Mouse (Mus musculus): Measurements from ENCODE around the gene Slc6a1. TPM values are rescaled to one million over a fixed set of nuclear protein-coding genes. Genes with fewer than 3 reads are reported as not detected.

Slc6a1 gene
- polyA plus RNA-seq, 2 experiments = 0.03 to 0.04 TPM

DNA sequence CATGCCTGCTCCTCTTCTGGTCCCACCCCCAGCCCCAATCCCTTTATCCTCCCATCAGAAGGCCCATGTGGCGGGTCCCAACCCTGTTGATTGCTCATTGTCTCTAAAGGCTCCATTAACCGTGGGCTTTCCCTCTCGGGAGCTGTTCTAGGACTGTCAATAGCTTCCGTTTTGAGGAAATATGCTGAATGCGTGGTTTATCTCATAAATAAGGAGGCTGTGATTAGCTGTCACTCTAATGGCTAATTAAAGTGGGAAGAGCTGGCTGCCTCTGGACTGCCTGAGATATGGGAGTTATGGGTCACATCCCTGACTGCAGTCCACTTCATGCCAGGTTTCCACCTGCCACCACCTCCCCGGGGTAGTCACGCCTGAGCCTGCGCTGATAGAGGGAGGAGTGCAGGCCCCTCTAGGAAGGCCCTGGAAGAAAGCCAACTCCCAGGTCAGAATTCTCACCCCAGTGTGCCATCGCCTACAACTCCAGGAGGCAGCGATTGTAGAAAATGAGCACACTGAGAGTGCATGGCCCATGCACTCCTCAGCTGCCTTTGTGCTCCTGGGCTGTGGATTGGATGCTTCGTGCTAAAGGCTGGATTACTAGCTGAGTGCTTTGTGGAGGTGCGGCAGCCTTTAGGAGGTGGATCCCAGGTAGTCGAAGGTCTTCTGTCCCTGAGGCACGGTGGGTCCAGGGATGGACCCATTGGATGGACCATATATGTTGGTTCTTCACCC, 8.3 kb upstream of the Slc6a1 start:
- WGBS (ENCODE audit: insufficient replicate concordance) = 46% methylated on average over 14 of the region's 14 CpGs
- H3K4me3 ChIP-seq (ENCODE audit: insufficient read depth in 1 of 2, low read depth in 2 of 2, low read length in 2 of 2) = no peak overlapping the region
- H3K27me3 ChIP-seq (ENCODE audit: control insufficient read depth, insufficient read depth, low read length) = no peaks in the 10 kb centered on the region
- no peaks in the 10 kb centered on the region for H3K9me3 ChIP-seq (ENCODE audit: control insufficient read depth, low read length)
- H3K36me3 ChIP-seq (replicated peaks; ENCODE audit: control insufficient read depth, insufficient read depth, low read depth) = no peaks in the 10 kb centered on the region
- H3K4me2 ChIP-seq (ENCODE audit: low read depth) = no peak overlapping the region
- DNase-seq (ENCODE audit: low read depth in 3 of 3, low spot score in 3 of 3) (no peak), ATAC-seq (ENCODE audit: insufficient read depth) (no peak)
- H3K4me1 ChIP-seq (replicated peaks; ENCODE audit: control insufficient read depth in 2 of 2, insufficient read depth in 2 of 2, low read length in 1 of 2) = no peaks in the 10 kb centered on the region
- no peak for TF ChIP-seq CTCF (IDR thresholded peaks at IDR 0.05; ENCODE audit: low read depth)
- no peak for TF ChIP-seq EP300 (IDR thresholded peaks at IDR 0.05; ENCODE audit: low read depth)
- no peak overlapping the region for H3K9ac ChIP-seq (replicated peaks)
- H3K27ac ChIP-seq = no peak overlapping the region

DNA sequence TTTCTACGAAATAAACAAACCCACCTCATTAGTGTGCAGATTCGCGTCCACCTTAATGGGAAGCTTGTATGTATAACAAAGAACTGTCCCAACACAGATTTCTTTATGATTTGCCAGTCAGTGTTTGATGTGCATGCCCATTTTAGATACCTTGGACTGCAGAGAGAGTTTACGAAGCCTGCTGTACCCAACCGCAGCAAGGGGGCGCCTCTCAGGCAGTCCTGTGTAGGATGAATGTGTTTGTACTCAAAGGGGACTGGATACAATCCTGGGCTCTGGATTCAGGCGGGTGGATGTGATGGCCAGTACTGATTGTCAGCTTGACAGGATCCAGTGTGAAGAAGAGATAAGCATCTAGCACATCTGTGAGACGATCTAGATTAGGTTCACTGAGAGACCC, 6.6 kb upstream of the Slc6a1 start:
- 42% methylated on average over 8 of the region's 8 CpGs for WGBS (ENCODE audit: insufficient replicate concordance)
- no peak for ATAC-seq (ENCODE audit: insufficient read depth)
- H3K4me1 ChIP-seq (replicated peaks; ENCODE audit: control insufficient read depth in 2 of 2, insufficient read depth in 2 of 2, low read length in 1 of 2) = no peaks in the 10 kb centered on the region
- H3K27ac ChIP-seq = no peak overlapping the region
- TF ChIP-seq CTCF (IDR thresholded peaks at IDR 0.05; ENCODE audit: low read depth) = peak; percentile 33
- no peak for TF ChIP-seq EP300 (IDR thresholded peaks at IDR 0.05; ENCODE audit: low read depth)
- no peak for DNase-seq (ENCODE audit: low read depth in 3 of 3, low spot score in 3 of 3)
- no peaks in the 10 kb centered on the region for H3K36me3 ChIP-seq (replicated peaks; ENCODE audit: control insufficient read depth, insufficient read depth, low read depth)
- no peaks in the 10 kb centered on the region for H3K9me3 ChIP-seq (ENCODE audit: control insufficient read depth, low read length)
- H3K4me3 ChIP-seq (ENCODE audit: insufficient read depth in 1 of 2, low read depth in 2 of 2, low read length in 2 of 2) = no peak overlapping the region
- no peak overlapping the region for H3K9ac ChIP-seq (replicated peaks)
- no peak overlapping the region for H3K4me2 ChIP-seq (ENCODE audit: low read depth)
- no peaks in the 10 kb centered on the region for H3K27me3 ChIP-seq (ENCODE audit: control insufficient read depth, insufficient read depth, low read length)

DNA sequence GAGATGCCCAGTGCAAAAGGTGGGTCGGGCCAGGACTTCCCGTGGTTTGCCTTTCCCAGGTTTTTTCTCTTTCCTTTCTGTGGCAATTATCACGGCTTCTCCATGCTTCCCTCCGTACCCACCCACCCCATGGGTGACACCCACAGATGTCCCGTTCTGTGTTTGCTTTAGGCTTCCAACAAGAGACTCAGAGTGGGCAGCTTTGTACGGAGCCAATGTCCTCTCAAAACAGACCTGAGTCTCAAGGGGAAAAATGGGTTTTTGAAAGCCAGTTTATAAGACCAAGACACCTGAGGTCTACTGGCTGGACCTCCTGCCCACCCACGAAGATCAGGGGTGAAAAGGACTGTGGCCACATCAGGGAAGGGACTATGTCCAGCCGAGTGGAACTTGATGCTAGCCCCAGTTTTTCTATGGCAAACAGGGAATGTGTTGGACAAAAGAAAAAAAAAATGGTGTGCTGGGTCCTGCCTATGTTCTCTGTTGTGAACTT, 889 bp downstream of the Slc6a1 start:
- H3K9ac ChIP-seq (replicated peaks) = no peak overlapping the region
- no peak overlapping the region for H3K27ac ChIP-seq
- no peak for DNase-seq (ENCODE audit: low read depth in 3 of 3, low spot score in 3 of 3)
- TF ChIP-seq CTCF (IDR thresholded peaks at IDR 0.05; ENCODE audit: low read depth) = no peak
- TF ChIP-seq EP300 (IDR thresholded peaks at IDR 0.05; ENCODE audit: low read depth) = no peak
- no peak overlapping the region for H3K4me2 ChIP-seq (ENCODE audit: low read depth)
- no peak for ATAC-seq (ENCODE audit: insufficient read depth)
- no peaks in the 10 kb centered on the region for H3K36me3 ChIP-seq (replicated peaks; ENCODE audit: control insufficient read depth, insufficient read depth, low read depth)
- H3K9me3 ChIP-seq (ENCODE audit: control insufficient read depth, low read length) = no peaks in the 10 kb centered on the region
- WGBS (ENCODE audit: insufficient replicate concordance) = 14% methylated on average over 8 of the region's 8 CpGs
- H3K4me3 ChIP-seq (ENCODE audit: insufficient read depth in 1 of 2, low read depth in 2 of 2, low read length in 2 of 2) = no peak overlapping the region
- H3K27me3 ChIP-seq (ENCODE audit: control insufficient read depth, insufficient read depth, low read length) = peaks cover 31% of the 10 kb centered on the region
- H3K4me1 ChIP-seq (replicated peaks; ENCODE audit: control insufficient read depth in 2 of 2, insufficient read depth in 2 of 2, low read length in 1 of 2) = no peaks in the 10 kb centered on the region

DNA sequence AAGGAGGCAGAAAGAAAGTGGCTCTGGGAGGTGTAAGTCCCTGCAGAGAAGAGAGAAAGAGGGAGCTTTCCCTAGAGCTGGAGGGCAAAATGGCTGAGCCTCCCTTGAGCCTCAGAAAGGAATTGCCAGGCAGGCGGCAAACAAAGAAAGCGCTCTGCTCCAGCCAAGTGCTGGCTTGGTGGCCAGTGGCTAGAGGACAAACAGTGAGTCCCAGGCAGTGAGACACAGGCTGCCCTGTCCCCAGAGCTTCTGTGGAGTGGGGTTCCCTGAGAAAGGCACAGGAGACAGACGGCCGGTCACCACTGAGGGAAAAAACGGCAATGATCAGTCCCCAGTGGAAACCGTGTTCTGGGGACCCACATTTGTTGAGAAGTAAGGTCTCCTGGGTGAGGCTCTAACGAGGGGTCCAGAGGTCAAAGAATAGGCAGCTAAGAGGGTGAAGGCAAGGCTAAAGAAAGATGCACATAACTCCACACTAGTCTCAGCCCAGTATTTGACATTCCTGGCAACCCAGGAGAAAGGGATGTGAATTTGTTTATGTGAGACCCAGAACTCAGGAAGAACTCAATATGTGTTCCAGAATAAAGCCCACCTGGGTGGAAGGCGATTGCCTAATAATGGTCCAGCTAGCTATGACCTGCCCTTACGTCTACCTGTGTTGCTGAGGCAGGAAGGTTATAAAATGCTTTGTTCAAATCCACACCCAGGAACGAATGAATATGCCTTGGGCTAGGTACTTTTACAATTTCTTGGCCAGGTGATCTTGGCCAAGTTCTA, 1.7 kb downstream of the Slc6a1 start:
- no peak overlapping the region for H3K27ac ChIP-seq
- no peak for ATAC-seq (ENCODE audit: insufficient read depth)
- no peak overlapping the region for H3K4me3 ChIP-seq (ENCODE audit: insufficient read depth in 1 of 2, low read depth in 2 of 2, low read length in 2 of 2)
- H3K9me3 ChIP-seq (ENCODE audit: control insufficient read depth, low read length) = no peaks in the 10 kb centered on the region
- no peak for DNase-seq (ENCODE audit: low read depth in 3 of 3, low spot score in 3 of 3)
- no peaks in the 10 kb centered on the region for H3K36me3 ChIP-seq (replicated peaks; ENCODE audit: control insufficient read depth, insufficient read depth, low read depth)
- no peaks in the 10 kb centered on the region for H3K4me1 ChIP-seq (replicated peaks; ENCODE audit: control insufficient read depth in 2 of 2, insufficient read depth in 2 of 2, low read length in 1 of 2)
- H3K27me3 ChIP-seq (ENCODE audit: control insufficient read depth, insufficient read depth, low read length) = peaks cover 31% of the 10 kb centered on the region
- H3K9ac ChIP-seq (replicated peaks) = no peak overlapping the region
- H3K4me2 ChIP-seq (ENCODE audit: low read depth) = no peak overlapping the region
- WGBS (ENCODE audit: insufficient replicate concordance) = 36% methylated on average over 10 of the region's 10 CpGs
- no peak for TF ChIP-seq CTCF (IDR thresholded peaks at IDR 0.05; ENCODE audit: low read depth)
- no peak for TF ChIP-seq EP300 (IDR thresholded peaks at IDR 0.05; ENCODE audit: low read depth)

DNA sequence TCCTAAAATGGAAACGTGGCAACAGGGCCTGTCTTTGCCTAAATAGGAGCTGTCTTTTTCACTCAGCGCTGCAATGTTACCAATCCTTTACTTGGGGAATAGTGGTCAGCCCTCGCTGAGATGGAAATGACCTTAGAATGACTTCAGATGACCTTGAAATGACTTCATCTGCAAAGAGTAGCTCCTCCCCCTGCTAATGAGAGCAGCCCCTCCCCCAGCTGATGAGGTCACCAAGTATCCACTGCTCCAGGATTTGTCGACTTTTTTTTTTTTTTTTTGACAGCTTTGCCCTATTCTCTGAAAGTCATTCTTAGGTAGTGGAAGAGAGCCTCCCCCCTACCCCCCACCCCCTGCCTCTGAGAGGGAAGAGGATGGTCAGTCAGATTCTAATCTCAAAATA, 3.0 kb downstream of the Slc6a1 start:
- TF ChIP-seq EP300 (IDR thresholded peaks at IDR 0.05; ENCODE audit: low read depth) (no peak), CTCF (IDR thresholded peaks at IDR 0.05; ENCODE audit: low read depth) (no peak)
- Histone ChIP-seq H3K4me1 (replicated peaks; ENCODE audit: control insufficient read depth in 2 of 2, insufficient read depth in 2 of 2, low read length in 1 of 2) (no peaks in the 10 kb centered on the region), H3K4me3 (ENCODE audit: insufficient read depth in 1 of 2, low read depth in 2 of 2, low read length in 2 of 2) (no peak overlapping the region), H3K4me2 (ENCODE audit: low read depth) (no peak overlapping the region), H3K27ac (no peak overlapping the region), H3K36me3 (replicated peaks; ENCODE audit: control insufficient read depth, insufficient read depth, low read depth) (no peaks in the 10 kb centered on the region), H3K27me3 (ENCODE audit: control insufficient read depth, insufficient read depth, low read length) (peaks cover 31% of the 10 kb centered on the region), H3K9ac (replicated peaks) (no peak overlapping the region), H3K9me3 (ENCODE audit: control insufficient read depth, low read length) (no peaks in the 10 kb centered on the region)
- 21% methylated on average over 4 of the region's 4 CpGs for WGBS (ENCODE audit: insufficient replicate concordance)
- ATAC-seq (ENCODE audit: insufficient read depth) = no peak
- DNase-seq (ENCODE audit: low read depth in 3 of 3, low spot score in 3 of 3) = no peak
